Mouse (Mus musculus) heart, postnatal 0 days (tissue): ENCODE measurements at regions not wholly inside any gene's neighbourhood (a gene's known extent, or its start where the extent isn't known, plus 50 kb on each side); places are given as distances from the start of the nearest gene placed in this dataset.

Experiments used
- ATAC-seq: fragments of 200-750 bp; cut with Nextera tagmentation; 2 replicates; pipeline ENCODE4 v1.8.0; 2017; ENCODE audit warnings: low read depth, moderate number of reproducible peaks, moderate library complexity; ENCODE audit not compliant: insufficient read depth
- DNase-seq: peaks from one replicate; pipeline ENCODE4 v3.0.0-alpha.2; 2016; ENCODE audit warnings: low spot score
- H3K27ac ChIP-seq: fragments of 300-500 bp; sonication (generic); 2 replicates; pipeline ENCODE4 v1.5.1; 2014; ENCODE audit warnings: low read depth, mild to moderate bottlenecking
- H3K27me3 ChIP-seq: fragments of 300-500 bp; sonication (generic); 2 replicates; pipeline ENCODE4 v1.6.1; 2014; ENCODE audit warnings: low read length, mixed read lengths; ENCODE audit not compliant: control insufficient read depth, insufficient read depth
- H3K36me3 ChIP-seq: fragments of 300-500 bp; sonication (generic); replicated peaks from 2 replicates; pipeline ENCODE4 v1.6.1; 2014; ENCODE audit warnings: low read length, mixed read lengths; ENCODE audit not compliant: control insufficient read depth, insufficient read depth
- H3K4me1 ChIP-seq: fragments of 300-500 bp; sonication (generic); 2 replicates; pipeline ENCODE4 v1.6.1; 2014; ENCODE audit warnings: antibody characterized with exemption; ENCODE audit not compliant: control insufficient read depth, insufficient read depth
- H3K4me2 ChIP-seq: fragments of 300-500 bp; sonication (generic); 2 replicates; pipeline ENCODE4 v1.6.1; 2014; ENCODE audit warnings: low read depth, mild to moderate bottlenecking, low read length, moderate library complexity
- H3K4me3 ChIP-seq: fragments of 300-500 bp; sonication (generic); 2 replicates; pipeline ENCODE4 v1.5.1; 2014; ENCODE audit warnings: low read depth, low read length
- H3K9ac ChIP-seq: fragments of 300-500 bp; sonication (generic); replicated peaks from 2 replicates; pipeline ENCODE4 v1.6.1; 2014; ENCODE audit warnings: low read depth, low read length, mixed read lengths
- H3K9me3 ChIP-seq: fragments of 300-500 bp; sonication (generic); replicated peaks from 2 replicates; pipeline ENCODE4 v1.6.1; 2016; ENCODE audit warnings: low read length; ENCODE audit not compliant: control insufficient read depth
- CTCF ChIP-seq: IDR thresholded peaks from 2 replicates; pipeline ENCODE4 v1.5.1; 2016; ENCODE audit warnings: antibody characterized with exemption, control low read depth, low read depth
- EP300 ChIP-seq: IDR thresholded peaks from 2 replicates; pipeline ENCODE4 v1.6.1; 2016; ENCODE audit warnings: antibody characterized with exemption, low read depth
- WGBS: fragments of 180-500 bp; shearing (Covaris S2); extraction: QIAGEN DNeasy Blood & Tissue Kit; methylation state at CpG from one replicate; pipeline ENCODE4 v1.1.7; 2014; 5-methylcytosine and 5-hydroxymethylcytosine counted together

GRCm38 (mm10) chr7:136378321-136378720 is 516.1 kb upstream of the Mgmt start:
- no peak overlapping the region for H3K9ac ChIP-seq

GRCm38 (mm10) chr7:136379319-136379718 is 515.1 kb upstream of the Mgmt start:
- H3K4me2 ChIP-seq = no peak overlapping the region
- no peak overlapping the region for H3K9ac ChIP-seq
- H3K4me3 ChIP-seq = no peak overlapping the region
- H3K27ac ChIP-seq = no peak overlapping the region; the same call in 1 of the 2 replicates
- no peaks in the 10 kb centered on the region for H3K27me3 ChIP-seq
- WGBS = 68% methylated on average over 7 of the region's 7 CpGs
- TF ChIP-seq EP300 = no peak
- no peak for TF ChIP-seq CTCF
- DNase-seq = no peak
- no peak for ATAC-seq
- no peaks in the 10 kb centered on the region for H3K9me3 ChIP-seq
- H3K36me3 ChIP-seq = no peaks in the 10 kb centered on the region
- H3K4me1 ChIP-seq = peaks cover 23% of the 10 kb centered on the region

More at GRCm38 (mm10) chr7:136378321-136378720, 516.1 kb upstream of the Mgmt start:
- no peak for DNase-seq
- no peak for TF ChIP-seq EP300
- Histone ChIP-seq H3K4me1 (peaks cover 23% of the 10 kb centered on the region), H3K9me3 (no peaks in the 10 kb centered on the region), H3K36me3 (no peaks in the 10 kb centered on the region), H3K27me3 (no peaks in the 10 kb centered on the region), H3K4me2 (no peak overlapping the region), H3K27ac (peak overlapping the region; percentile 68), H3K4me3 (no peak overlapping the region)
- 30% methylated on average over 4 of the region's 4 CpGs for WGBS
- no peak for ATAC-seq

- Histone ChIP-seq H3K9ac (no peak overlapping the region), H3K4me1 (peaks cover 23% of the 10 kb centered on the region), H3K4me3 (no peak overlapping the region), H3K27me3 (no peaks in the 10 kb centered on the region), H3K27ac (no peak overlapping the region), H3K9me3 (no peaks in the 10 kb centered on the region), H3K4me2 (no peak overlapping the region), H3K36me3 (no peaks in the 10 kb centered on the region)
- TF ChIP-seq CTCF (no peak), EP300 (no peak)
- no peak for ATAC-seq
- WGBS = 67% methylated on average over 3 of the region's 3 CpGs
- no peak for DNase-seq
Measured at GRCm38 (mm10) chr7:136379741-136380140, 514.7 kb upstream of the Mgmt start.

- Histone ChIP-seq H3K4me1 (peaks cover 15% of the 10 kb centered on the region), H3K4me2 (no peak overlapping the region), H3K27me3 (no peaks in the 10 kb centered on the region), H3K9me3 (no peaks in the 10 kb centered on the region), H3K27ac (no peak overlapping the region), H3K4me3 (no peak overlapping the region), H3K36me3 (no peaks in the 10 kb centered on the region), H3K9ac (no peak overlapping the region)
- DNase-seq (no peak), ATAC-seq (no peak)
- TF ChIP-seq EP300 = no peak
- TF ChIP-seq CTCF = no peak
- WGBS = 84% methylated on average over 2 of the region's 2 CpGs
Measured at GRCm38 (mm10) chr7:136383296-136383695, 511.1 kb upstream of the Mgmt start.

GRCm38 (mm10) chr7:136387736-136388135 is 506.7 kb upstream of the Mgmt start:
- no peak overlapping the region for H3K4me3 ChIP-seq
- H3K4me1 ChIP-seq = no peaks in the 10 kb centered on the region
- no peak overlapping the region for H3K27ac ChIP-seq
- TF ChIP-seq CTCF = no peak
- no peak for TF ChIP-seq EP300
- H3K9ac ChIP-seq = no peak overlapping the region
- no peaks in the 10 kb centered on the region for H3K9me3 ChIP-seq
- no peaks in the 10 kb centered on the region for H3K27me3 ChIP-seq
- DNase-seq (no peak), ATAC-seq (no peak)
- 79% methylated on average over 4 of the region's 4 CpGs for WGBS
- H3K4me2 ChIP-seq = no peak overlapping the region
- no peaks in the 10 kb centered on the region for H3K36me3 ChIP-seq

GRCm38 (mm10) chr7:136390066-136390465 is 504.3 kb upstream of the Mgmt start:
- no peaks in the 10 kb centered on the region for H3K9me3 ChIP-seq
- H3K4me3 ChIP-seq = no peak overlapping the region
- no peak overlapping the region for H3K4me2 ChIP-seq
- no peak overlapping the region for H3K9ac ChIP-seq
- 50% methylated on average over 8 of the region's 8 CpGs for WGBS
- no peaks in the 10 kb centered on the region for H3K36me3 ChIP-seq
- no peak for TF ChIP-seq CTCF
- TF ChIP-seq EP300 = no peak
- no peak for DNase-seq
- no peaks in the 10 kb centered on the region for H3K27me3 ChIP-seq
- no peak for ATAC-seq
- H3K27ac ChIP-seq = no peak overlapping the region
- no peaks in the 10 kb centered on the region for H3K4me1 ChIP-seq
